Mouse (Mus musculus): Measurements from ENCODE around the gene Hipk2.
A peak's percentile ranks its signal among the peaks of the same experiment; 100 is the strongest.

The Hipk2 gene

DNA sequence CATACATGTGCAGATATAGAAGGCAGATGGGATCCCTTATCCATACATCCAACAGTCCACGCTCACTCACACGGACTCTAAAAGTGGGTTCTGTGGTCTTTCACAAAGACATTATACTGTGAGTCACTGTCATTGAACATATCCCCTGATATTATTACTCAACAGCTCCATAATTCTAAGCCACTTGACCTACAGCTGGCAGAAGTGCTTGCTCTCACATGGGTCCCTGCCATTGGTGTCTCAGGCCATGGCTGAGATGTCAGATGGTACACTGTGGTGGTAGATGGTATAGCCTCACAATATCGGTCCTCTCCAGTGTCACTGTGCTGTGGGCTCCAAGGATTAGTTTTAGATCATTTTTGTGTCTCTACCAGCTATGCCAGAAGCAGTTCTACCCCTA, 42.2 kb downstream of the Hipk2 start:
- no peak for DNase-seq (ENCODE audit: low spot score in 2 of 2)

DNA sequence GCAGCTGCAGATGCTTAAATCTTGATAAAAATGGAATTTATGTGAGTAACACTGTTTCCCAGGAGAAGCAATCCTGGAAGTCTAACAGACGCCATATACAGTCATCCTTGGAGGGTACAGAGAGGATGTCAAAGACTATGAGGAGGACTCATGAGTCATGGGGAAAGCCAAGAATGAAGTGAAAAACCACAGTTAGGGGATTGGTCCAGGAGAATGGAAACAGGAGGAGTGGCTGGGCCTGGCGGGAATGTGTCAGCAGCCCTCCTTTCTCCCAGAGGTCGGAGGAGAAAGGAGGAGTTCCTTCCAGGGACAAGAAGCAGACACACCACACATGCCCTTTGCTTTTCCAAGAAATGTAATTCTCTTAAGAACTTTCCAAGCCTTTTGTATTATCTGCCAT, 46.5 kb downstream of the Hipk2 start:
- no peak for DNase-seq (ENCODE audit: low spot score in 2 of 2)

DNA sequence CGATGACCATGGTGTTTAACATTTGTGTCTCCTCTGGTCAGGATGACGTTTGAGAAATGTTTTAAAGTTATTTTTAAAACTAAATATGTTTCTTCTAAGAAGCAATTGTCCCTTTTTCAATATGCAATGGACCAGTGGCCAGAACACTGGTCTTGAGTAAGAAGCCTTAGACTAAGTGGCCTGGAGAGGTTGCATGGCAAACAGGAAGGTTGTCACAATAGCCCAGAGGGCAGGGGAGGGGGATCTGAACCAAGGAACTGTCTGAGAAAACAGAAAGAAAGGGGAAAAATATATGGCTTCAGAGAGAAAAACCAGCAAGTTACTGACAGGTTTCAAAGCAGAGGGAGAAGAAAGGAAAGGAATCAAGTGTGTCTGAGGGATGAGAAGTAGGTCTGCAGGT, 47.8 kb downstream of the Hipk2 start:
- no peak for DNase-seq (ENCODE audit: low spot score in 2 of 2)

GRCm38 (mm10) chr6:38827435-38827834, 48.5 kb downstream of the Hipk2 start:
- DNase-seq (ENCODE audit: low spot score in 2 of 2) = no peak

DNA sequence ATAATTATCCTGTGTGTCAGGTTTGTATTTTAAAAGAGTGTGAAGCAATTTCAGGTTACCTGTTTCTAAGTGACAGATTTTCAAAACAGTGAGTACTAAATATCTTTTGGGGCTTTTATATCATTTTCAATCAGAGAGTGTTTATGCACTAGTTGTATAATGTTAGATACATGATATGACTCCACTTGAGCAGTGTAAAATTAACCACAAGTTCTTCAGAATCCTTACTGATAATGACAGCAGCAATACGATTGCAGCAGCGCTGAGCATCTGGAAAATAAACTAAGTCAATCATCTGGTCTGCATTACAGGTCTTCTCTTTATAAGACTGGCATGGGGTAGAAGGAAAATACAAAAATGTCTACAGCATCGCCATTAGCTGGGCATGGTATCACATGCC, 49.1 kb downstream of the Hipk2 start:
- DNase-seq (ENCODE audit: low spot score in 2 of 2) = no peak

DNA sequence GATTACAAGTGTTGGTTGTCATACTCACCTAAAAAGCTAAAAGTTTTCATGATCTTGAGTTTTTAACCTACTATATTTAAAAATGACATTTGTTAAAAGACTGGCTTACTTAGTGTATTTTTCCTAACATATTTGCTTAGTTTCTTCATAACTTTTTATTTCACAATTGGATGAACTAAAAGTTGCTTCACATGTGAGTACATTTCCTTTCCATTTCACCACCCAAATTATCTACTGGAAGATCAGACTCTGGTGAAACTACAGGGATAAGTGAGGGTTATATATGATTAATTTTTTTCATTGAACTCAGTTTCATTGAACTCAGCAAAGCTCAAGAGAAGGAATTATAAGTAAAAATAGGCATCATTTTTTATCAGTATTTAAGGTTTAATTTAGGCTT, 50.1 kb downstream of the Hipk2 start:
- DNase-seq (ENCODE audit: low spot score in 2 of 2) = no peak

GRCm38 (mm10) chr6:38823827-38824226, 52.1 kb downstream of the Hipk2 start:
- no peak for DNase-seq (ENCODE audit: low spot score in 2 of 2)

DNA sequence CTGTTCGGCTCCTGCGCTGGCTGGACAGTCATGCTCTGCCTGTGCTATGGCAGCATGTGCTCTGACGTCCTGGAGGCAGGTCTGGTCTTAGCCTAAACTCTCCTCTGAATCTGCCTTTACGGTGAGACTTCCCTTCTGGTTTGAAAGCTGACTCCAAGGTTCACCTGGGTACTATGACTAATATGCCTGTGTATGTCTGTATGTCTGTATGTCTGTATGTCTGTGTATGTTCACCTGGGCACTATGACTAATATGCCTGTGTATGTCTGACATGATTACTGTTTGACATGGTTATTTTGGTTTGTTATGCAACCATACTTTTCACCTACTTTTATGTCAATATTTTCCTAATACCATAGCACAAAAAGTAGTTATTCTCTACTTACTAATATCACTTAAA, 52.8 kb downstream of the Hipk2 start:
- DNase-seq (ENCODE audit: low spot score in 2 of 2) = no peak

- DNase-seq (ENCODE audit: low spot score in 2 of 2) = no peak
These were observed 54.3 kb downstream of the Hipk2 start for GRCm38 (mm10) chr6:38821686-38822085.

GRCm38 (mm10) chr6:38820862-38821261, 55.1 kb downstream of the Hipk2 start:
- no peak for DNase-seq (ENCODE audit: low spot score in 2 of 2)

- DNase-seq (ENCODE audit: low spot score in 2 of 2) = no peak
These were observed 59.7 kb downstream of the Hipk2 start for GRCm38 (mm10) chr6:38816216-38816615.

GRCm38 (mm10) chr6:38815582-38815981, 60.4 kb downstream of the Hipk2 start:
- DNase-seq (ENCODE audit: low spot score in 2 of 2) = peak; percentile 25 to 28

DNA sequence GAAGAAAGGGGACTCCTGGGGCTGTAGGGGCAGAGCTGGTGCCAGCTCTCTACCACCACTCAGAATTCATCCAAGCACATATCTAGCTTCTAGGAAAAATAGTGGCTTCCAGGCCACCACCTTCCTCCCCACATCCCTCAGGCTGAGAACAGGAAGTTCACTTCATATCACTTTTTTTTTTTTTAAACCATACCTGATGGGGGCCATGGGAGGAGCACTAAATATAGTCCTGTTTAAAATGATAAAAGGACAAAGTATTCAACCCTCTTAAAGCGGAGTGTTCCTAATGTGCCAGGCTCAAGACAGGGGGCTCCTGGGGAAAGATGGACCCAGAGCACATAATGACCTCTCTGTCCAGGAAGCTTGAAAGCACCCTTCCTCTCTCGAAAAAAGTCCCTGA, 61.3 kb downstream of the Hipk2 start:
- DNase-seq (ENCODE audit: low spot score in 2 of 2) = no peak

DNA sequence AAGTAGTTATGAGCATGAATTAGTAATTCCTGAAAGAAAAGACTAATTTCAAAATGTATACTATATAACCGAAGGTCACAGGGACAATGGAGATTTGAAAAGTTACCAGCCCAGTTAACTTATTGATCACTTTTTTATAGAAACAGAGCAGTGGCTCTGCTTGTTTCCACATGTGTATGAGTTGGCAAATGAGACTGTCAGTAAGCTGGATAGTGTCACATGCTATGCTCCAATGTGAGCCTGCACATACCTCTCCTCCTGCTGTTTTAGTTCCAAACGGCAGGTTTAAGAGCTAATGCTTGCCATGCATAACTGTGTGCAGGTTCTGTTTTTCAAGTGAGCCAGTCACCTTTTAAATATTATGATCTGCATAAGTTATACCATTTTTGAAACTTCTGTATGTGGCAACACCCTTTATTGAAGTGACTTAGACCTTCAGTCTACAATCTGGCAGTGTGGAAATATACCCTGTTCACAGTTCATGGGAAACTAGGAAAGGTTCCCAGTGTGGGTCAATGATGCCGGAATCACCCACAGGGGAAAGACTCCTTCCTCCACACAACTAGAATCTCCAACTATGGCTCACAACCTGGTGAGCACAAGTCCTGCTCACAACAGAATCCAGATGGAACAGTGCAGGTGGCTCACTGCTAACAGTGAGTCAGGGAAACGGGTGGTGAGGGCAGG, 64.4 kb downstream of the Hipk2 start:
- DNase-seq (ENCODE audit: low spot score in 2 of 2) = no peak

DNA sequence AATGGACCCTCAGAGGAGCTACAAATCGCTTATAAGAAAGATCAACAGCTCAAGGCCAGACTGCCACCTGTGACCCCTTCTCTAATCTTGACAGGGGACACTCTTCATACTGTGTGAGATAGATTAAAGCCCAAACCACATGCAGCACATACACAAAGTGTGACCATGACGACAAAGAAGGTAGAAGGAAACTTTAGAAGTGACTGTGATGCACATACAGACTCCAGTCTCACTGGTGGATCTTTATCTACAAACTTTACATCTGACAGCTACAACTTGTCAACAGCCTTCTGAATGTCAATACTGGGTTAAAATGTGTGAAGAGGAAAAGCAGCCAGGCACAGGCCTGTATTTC, 65.9 kb downstream of the Hipk2 start:
- no peak for DNase-seq (ENCODE audit: low spot score in 2 of 2)

- no peak for DNase-seq (ENCODE audit: low spot score in 2 of 2)
These were observed 66.4 kb downstream of the Hipk2 start for GRCm38 (mm10) chr6:38809396-38810120.

DNA sequence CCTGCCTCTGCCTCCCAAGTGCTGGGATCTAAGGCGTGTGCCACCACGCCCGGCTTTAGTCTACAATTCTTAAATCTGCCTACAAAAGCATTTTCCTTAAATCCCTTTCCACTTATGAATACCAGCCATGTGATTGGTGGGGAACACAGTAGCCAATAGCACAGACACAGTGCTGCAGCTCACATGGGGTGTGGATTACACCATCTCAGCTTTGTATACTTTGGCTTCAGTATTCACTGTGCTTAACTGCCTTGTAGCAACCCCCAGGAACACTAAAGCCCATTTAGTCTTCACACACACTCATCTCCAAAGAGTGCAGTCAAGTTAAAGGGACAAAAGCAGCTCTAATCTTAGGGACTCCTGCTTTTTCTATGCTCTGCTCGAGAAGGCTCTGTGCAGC, 67.6 kb downstream of the Hipk2 start:
- DNase-seq (ENCODE audit: low spot score in 2 of 2) = no peak

DNA sequence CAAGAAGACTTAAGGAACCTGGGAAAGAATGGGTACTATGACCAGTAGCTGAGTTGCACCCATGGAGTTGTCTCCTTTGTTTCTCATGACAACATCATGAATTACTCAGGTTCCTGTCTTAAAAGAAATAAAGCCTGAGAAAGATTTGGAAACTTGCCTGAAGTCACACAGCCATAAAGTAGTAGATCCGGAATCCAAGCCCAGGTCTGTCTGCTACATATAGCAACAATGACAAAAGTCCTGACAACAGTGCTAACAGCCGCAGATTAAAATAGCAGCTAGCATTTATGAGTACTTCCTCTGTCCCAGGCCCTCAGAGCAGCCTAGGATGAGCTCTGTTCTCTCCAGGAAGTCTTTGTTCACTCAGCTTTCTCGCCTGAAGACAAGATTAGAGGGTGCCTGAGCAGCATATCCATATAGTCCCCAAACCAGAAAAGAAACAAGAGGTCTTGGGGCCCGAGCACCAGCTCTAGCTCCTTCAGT, 69.0 kb downstream of the Hipk2 start:
- no peak for DNase-seq (ENCODE audit: low spot score in 2 of 2)

- no peak for DNase-seq (ENCODE audit: low spot score in 2 of 2)
These were observed 70.4 kb downstream of the Hipk2 start for GRCm38 (mm10) chr6:38805612-38806011.

GRCm38 (mm10) chr6:38801252-38801651, 74.7 kb downstream of the Hipk2 start:
- DNase-seq (ENCODE audit: low spot score in 2 of 2) = no peak

GRCm38 (mm10) chr6:38797548-38797947, 78.4 kb downstream of the Hipk2 start:
- no peak for DNase-seq (ENCODE audit: low spot score in 2 of 2)

DNA sequence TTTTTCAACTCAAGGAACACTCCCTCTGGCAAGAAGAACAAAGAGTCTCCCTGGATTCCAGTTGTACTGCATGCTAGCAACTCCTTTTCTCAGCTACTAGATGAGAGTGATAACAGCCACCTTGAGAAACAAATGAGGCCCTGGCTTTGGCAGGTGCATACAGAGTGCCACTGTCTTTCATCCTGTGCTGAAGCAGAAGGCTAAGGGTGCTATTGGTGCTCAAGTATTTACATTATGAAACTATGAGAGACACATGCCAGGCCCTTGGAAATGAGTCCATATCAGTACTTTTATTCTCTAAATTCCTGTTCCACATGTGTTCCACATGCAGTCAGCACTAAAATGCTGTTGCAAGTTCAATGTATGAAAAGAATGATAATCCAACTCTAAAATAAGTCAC, 79.0 kb downstream of the Hipk2 start:
- DNase-seq (ENCODE audit: low spot score in 2 of 2) = no peak

DNA sequence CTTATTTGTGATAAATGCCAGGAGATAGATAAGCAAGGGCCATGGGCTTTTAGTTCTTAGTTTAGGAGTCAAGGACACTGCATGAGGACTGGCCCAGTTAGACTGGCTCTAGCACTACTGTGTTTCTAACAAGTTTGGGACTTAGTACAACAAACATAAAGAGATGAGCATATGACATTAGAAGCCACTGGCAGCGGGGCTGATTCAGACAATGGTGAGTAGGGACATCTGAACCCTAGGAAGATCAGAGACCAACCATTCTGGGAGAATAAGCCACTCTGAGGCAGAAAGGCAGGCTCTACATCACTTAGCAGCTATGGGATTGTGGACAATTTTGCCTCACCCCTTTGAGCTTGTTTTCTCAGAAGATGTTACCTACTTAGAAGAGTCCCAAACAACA, 79.6 kb downstream of the Hipk2 start:
- no peak for DNase-seq (ENCODE audit: low spot score in 2 of 2)
